Mouse (Mus musculus) cerebral cortex, adult 2 months (tissue): ENCODE measurements around the gene Hdac10.

Source experiments
- WGBS: fragments of 180-500 bp; shearing (Covaris S2); methylation state at CpG from one replicate; pipeline ENCODE4 v1.1.7; 2018; 5-methylcytosine and 5-hydroxymethylcytosine counted together

Gene Hdac10

DNA sequence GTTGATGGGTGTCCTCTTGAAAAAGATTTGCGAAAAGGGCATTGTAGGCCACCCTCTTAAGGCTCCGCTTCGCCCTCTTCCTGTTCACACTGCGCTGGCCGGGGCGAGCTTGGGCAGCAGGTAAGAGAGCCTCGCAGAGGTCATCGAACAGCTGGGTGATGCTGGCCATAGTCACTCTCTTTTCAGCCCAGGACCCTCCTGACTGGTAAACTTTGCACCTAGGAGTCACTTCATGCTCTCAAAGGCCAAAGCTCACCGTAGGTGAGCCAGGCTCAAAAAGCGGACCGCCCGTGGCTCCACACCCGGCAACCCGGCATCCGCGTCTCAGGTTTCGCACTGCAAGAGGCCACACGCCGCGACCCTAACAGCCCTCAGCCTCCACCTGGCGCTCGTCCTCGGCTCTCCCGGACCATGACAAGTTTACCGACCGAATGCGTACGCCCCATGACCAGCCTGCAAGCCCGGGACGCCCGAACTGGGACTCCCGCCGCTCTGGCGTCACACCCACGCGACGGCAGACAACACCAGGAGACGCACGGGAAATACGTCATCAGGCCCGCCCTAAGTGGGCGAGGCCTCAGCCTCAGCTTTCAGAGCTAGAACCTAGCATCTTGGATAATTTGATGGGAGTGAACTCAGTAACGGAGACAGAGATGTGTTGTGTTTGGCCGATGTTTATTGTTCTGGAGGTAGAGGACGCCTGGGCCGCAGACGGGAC lies 5.7 kb downstream of the Hdac10 start, which contains the start of gene Tubgcp6:
Gene Tubgcp6 (minus strand): TSS at position 464 of the 718 bp plus-strand sequence.
- WGBS, result under 1% methylated on average over 47 of the region's 47 CpGs

DNA sequence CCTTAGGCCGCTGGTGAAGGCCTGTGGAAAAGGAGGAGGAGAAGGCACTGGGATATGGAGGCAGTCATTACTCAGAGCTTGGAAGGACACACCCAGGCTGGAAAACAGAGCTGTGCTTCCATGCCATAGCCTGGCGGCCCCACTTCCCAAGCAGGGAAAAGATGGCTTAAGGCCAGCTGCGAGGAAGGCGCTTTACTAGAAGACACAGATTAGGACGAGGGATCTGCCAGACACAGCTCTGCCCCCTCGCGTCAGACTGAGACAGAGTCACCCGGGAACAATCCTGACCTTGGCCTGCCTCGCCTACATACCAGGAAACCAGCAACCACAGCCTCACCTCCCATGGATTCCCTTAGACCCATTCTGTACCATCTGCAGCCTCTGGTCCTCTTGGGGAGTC lies 18.4 kb downstream of the Hdac10 start:
- 58% methylated on average over 9 of the region's 9 CpGs for WGBS

DNA sequence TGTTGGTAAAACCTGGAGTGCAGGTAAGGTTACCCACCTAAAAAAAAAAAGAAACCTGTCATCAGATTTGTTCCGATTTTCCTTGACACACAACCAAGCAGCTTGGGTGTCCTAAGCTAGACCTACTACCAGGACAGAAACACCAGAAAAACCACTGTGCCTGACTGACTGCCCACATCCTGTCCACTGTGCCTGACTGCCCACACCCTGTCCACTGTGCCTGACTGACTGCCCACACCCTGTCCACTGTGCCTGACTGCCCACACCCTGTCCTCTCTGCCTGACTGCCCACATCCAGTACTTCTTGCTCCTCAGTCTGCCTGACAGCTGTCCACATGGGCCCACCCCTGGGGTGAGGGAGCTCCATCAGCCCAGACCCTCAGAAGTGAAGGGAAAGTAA lies 21.5 kb downstream of the Hdac10 start:
- WGBS, result 82% methylated on average over 1 of the region's 1 CpGs

DNA sequence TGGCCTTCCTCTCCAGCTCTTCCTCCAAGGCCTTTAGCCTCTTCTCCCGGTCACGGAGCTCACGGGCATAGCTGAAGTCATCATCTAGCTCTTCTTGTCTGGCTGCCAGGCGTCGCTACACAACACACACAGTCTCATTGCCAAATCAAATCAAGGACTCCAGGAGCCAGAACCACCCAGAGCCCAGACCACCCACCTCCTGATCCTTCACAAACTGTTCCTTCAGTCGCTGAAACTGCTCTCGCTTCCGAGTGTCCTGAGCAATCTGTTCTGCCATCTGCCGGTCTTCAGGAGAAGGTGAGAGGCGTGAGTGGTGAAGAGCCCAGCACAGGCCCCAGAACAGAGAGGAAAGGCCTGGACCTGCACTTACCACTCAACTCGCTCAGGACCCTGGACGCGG lies 22.4 kb downstream of the Hdac10 start:
- WGBS, result 55% methylated on average over 13 of the region's 13 CpGs

DNA sequence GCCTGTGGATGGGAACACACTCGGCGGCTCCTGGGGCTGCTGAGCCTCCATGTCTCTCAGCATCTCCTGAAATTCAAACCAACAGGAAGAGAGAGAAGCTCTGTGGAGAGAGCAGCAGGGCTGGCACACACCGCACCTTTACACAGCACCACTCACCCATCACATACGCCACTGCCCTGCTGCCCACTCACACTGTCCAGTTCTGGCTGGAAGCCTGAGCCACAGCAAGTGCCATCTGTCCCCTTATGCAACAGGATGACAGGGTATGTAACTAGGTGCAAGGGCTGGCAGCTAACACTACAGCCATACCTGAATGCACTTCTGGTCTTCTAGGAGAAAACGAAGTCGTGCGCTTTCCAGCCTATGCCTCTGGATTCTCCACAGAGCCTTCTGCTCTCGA lies 24.1 kb downstream of the Hdac10 start:
- 67% methylated on average over 8 of the region's 8 CpGs for WGBS

DNA sequence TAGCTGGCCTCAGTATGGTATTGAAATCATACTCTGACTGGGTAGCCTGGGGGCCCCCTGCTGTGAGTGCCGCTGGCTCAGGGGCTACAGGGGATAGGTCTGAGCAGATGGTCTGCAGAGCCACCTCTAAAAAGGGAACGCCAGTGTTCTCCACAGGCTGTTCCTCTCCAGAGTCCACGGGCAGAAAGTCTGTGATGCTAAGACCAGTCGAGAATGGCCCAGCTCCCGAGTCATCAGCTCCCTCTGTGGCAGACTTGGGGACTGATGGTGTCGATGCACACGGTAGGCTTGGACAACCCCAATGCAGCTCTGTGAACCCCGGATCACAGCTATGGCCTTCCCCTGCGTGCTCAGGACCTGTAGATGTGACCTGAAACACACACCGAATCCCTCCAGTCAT lies 24.6 kb downstream of the Hdac10 start:
- 71% methylated on average over 10 of the region's 10 CpGs for WGBS

DNA sequence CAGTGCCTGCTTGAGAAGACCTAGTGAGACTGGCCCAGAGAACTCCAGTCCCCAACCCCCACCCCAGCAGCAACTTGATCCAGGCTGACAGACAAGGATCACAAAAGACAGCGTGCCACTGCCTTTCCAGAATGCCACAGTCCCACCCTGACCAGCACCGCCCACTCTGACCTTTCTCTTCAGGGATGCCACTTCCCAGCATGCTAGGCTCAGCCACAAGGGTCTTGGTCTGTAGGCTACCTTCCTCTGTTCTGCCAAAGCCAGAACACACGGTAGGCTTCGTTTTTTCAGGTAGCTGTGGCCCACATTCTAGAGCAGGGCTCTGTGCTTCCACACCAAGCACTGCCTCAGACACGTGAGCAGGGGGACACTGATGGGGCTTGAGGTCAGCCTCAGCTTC lies 25.9 kb downstream of the Hdac10 start:
- 74% methylated on average over 5 of the region's 5 CpGs for WGBS

DNA sequence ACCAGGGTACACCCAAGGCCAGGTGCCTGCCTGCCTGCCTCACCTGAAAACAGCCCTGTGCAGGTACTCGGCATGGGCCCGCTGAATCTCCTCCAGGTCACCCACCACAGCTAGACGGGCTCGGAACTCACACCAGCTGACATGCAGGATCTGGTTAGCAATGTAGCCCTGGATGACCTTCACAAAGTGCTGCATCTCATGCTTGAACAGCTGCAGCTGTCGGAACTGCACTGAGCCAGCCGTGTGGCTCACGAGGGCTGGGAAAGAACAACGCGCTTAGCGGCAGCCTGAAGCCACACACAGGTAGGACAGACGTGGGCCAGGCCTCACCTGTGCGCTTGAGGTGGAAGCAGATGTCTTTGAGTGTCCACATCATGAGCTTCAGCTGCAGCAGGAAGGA lies 27.7 kb downstream of the Hdac10 start:
- WGBS, result 74% methylated on average over 12 of the region's 12 CpGs

DNA sequence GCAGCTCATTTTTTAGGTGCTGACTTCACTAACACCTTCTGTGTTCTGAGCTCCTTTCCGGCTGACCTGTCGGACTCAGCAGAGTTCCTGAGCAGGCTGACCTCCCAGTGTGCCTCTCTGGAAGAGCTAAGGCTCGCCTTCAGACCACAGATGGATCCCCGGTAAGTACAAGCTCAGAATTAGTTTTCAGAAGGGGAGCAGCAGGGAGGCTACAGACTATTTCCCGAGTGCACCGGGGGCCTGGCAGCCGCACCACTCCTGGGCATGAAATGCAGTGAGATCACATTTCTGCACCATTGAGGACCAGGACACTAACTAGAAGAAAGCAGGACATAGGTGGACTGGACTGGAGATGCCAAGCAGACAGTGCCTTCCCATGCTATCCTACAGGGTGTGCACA lies 29.9 kb downstream of the Hdac10 start:
- 78% methylated on average over 7 of the region's 7 CpGs for WGBS

DNA sequence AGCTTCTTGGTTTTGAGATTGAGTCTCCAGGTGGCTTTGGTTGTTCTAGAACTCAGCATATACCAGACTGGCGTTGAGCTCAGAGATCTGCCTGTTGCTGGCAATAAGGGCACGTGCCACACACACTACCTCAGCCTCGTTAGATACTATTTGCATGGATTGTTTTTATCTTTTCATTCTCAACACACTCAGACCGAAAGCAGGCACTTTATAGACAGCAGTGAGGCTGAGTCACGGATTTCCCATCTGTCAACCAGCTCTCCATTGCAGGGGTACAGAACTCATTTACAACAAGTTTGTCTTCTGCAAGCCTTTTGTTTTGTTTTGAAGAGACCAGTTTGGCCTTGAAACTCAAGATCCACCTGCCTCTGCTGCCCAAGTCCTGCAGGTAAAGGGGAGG lies 31.1 kb downstream of the Hdac10 start:
- 48% methylated on average over 5 of the region's 5 CpGs for WGBS

DNA sequence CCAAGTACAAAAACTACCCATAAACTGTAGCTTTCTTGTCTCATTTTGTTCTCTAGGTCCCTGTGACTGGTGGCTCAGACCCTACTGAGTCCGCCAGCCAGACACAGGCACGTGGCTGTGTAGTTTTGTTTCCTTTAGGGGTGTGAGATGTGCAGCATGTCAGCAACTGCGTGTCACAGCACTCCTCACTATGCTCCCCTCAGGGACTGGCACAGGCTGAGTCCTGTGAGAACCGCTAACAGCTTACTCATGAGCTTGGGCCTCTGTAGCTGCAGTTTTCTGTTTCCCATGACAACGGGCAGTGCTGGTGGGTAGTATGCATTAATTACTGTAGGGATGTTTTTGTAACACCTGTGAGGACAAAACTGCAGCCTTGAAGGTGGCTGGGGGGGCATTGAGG lies 36.3 kb downstream of the Hdac10 start:
- 48% methylated on average over 5 of the region's 5 CpGs for WGBS

DNA sequence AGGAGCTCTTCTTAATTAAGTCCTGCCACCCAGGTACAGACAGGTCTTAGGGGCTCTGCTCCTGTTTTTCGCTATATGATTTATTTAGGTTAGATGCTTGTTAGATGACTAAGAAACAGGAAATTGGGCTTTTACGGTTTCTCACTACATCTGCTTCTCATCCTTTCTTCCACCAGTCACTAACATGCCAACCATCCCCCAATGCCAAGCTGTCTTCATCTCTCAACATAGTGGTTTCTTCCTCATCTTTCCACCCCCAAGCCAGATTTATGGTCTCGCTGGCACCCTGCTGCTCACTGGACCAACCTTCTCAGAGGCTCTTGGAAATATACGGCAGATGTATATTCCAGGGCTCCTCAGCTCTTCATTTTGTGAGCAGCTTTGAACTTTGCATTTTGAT lies 37.8 kb downstream of the Hdac10 start:
- 65% methylated on average over 4 of the region's 4 CpGs for WGBS

DNA sequence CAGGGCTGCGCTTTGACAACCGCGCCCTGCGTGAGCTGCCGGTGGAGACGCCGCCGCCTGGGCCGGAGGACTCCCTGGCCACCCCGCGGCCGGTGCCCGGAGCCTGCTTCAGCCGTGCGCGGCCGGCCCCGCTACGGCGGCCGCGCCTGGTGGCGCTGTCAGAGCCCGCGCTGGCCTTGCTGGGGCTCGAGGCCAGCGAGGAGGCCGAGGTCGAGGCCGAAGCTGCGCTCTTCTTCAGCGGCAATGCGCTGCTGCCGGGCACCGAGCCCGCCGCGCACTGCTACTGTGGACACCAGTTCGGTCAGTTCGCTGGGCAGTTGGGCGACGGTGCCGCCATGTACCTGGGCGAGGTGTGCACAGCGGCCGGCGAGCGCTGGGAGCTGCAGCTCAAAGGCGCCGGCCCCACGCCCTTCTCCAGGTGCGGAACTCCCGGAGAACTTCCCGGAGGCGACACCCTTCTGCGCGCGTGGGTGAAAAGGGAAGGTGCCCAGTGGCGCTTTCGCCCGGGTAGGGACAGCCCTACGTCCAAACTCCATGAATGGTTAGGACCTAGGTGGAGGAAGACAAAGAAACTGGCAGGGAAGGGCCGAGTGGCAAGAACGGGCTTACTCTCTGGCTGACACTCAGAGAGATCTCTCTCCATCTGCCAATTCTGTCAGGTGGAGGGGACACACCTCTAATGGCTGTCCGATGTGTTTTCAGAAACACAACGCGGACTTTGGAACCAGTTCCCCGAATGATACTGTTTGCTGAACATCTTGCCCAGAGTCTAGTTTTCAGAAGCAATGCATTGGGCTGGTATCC lies 39.0 kb downstream of the Hdac10 start:
- 1% methylated on average over 68 of the region's 68 CpGs for WGBS

DNA sequence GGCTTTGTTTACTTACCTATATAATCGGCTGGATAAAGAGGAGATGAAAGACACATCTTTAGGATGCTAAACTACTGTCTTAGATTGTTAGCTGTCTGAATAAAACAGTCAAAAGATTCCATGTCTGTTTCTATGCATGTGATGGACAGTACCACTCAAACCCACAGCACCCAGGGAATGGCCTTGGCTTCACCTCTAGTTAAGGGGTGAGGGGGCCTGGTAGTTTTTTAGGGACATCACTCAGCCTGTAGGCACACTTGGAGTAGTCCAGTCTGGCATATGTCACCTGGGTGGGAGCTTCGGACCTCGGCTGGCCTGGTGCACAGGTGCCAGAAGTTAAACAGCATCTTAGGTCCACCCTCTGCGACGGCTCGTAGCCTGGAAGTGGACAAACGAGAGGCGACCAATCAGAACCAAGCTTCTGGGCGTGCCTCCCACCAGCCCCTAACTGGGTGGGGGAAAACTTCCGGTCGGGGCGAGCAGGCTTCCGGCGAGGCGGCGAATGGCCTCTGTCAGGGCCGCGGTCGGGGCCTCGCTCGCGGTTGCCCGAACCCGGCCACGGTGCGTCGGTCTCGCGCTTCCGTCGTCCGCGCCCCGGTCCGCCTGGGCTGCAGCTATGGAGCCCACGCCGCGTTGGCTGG lies 39.8 kb downstream of the Hdac10 start, which contains the start of gene Selenoo:
Gene Selenoo (plus strand): TSS at position 478 of the 641 bp plus-strand sequence.
- 1% methylated on average over 38 of the region's 38 CpGs for WGBS

DNA sequence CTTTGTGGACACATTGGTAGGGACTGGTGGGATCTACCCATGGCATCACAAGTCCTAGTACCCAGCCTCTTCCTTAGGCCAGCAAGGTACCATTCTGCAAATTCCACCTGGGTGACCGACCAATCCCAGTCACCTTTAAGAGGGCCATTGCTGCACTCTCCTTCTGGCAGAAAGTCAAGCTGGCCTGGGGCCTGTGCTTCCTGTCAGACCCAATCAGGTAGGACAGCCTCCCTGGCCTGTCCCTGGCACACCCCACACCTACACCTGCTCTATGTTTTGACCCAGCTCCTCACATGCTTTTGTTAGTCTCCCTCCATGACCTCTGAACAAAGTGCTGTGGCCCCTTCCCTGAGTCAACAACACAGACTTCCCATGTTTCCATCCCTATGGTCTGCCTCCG lies 43.7 kb downstream of the Hdac10 start:
- 91% methylated on average over 2 of the region's 2 CpGs for WGBS

DNA sequence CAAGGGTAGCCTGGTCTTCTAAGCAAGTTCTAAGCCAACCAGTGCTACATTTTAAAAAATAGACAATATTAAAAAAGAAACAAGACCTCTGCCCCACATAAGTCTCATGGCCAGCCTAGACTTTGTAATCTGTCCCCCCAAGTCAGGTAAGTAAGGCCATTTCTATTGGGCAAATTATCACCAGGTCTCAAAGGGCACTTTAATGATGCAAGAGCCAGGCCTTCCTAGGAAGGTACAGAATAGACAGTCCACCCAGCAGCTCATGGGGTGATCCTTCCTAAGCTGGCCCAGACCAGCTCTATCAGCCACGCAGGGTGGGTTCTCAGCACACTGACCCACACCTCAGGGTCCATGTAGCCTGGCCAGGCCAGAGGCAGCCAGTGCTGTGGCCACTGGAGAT lies 44.6 kb downstream of the Hdac10 start:
- WGBS, result 96% methylated on average over 1 of the region's 1 CpGs

DNA sequence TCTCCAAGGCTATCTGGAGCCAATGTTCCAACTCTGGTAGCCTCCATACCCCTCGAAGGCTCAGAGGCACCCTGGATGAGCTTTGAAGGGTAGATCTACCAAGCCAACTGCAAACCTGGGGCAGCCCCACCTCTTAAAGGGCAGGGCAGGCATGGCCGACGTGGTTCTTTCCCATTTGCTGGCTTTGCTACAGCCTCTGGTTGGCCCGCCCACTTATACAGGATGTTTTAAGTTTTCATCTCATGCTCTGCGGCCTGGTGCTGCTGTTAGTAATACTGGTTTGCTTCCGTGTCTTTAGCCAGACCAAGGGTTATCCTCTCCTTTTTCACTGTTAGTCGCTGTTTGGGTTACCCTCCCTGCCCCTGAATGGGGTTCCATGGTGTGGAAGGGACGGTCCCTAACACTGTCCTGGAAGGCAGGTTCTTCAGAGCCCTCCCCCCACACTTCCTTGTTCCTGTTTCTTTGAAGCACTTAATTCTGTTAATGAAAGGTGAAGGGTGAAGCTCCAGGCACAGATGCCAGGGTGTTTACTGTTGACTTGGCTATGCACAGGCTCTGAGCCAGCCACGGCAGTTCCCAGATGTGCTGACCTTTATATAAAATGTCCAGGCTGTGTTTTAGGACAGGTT lies 50.2 kb downstream of the Hdac10 start:
- 62% methylated on average over 9 of the region's 9 CpGs for WGBS

DNA sequence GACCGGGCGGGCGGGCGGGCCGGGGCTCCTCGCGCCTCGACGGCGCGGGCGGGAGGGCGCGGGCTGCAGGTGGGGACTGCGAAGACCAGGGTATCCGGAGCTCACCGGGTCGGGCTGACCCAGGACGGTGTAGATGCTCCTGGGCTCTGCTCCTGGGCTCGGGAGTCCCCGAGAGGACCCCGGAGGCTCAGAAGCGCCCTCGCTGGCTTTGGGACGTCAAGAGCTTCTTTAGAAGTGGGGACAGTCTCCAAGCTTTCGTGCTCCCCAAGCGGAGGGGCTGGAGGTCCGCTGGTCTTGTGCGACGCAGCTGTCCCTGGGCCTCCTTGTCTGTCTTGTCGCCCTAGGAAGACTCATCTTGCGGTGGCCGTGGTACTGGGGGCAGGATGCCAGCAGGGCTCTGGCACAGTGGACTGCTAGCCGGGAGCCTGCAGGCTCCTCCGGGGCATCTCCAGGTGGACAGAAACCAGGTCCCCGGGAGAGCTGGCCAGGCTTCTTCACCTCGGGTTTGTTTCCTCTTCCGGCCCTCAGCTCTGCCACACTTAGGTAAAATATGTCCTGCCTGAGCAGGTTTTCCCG lies 52.3 kb downstream of the Hdac10 start:
- WGBS, result 1% methylated on average over 35 of the region's 39 CpGs

DNA sequence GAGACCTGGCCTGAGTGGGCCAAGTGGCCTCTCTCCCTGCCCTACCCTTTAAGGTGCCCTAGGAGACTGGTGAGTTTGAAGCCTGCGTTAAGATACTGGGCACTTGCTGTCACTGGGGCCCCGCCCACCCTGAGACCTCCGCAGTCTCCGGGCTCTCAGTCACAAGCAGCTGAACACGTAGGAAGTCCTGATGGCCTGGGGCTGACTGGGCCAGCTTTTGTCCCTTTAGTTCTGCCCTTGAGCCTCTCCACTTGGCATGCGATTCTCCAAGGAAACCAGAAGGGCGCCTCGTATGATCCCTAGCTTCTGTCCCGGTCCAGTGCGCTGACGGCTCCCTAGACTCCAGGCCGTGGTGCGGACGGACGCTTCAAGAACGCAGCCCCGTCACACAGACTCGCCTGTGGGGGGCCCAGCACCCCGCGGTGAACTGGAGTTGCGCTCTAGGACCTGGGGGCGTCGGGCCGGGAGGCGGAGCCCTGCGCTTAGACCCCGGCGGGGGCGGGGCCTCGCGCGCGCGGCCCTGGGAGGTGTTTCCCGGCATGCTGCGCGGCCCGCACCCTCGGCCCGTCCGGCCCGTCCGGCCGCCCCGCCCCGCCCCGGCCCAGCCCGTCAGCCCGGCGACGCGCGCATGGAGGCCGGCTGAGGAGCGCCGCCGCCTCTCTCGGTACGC lies 52.9 kb downstream of the Hdac10 start:
- WGBS, result under 1% methylated on average over 58 of the region's 59 CpGs

DNA sequence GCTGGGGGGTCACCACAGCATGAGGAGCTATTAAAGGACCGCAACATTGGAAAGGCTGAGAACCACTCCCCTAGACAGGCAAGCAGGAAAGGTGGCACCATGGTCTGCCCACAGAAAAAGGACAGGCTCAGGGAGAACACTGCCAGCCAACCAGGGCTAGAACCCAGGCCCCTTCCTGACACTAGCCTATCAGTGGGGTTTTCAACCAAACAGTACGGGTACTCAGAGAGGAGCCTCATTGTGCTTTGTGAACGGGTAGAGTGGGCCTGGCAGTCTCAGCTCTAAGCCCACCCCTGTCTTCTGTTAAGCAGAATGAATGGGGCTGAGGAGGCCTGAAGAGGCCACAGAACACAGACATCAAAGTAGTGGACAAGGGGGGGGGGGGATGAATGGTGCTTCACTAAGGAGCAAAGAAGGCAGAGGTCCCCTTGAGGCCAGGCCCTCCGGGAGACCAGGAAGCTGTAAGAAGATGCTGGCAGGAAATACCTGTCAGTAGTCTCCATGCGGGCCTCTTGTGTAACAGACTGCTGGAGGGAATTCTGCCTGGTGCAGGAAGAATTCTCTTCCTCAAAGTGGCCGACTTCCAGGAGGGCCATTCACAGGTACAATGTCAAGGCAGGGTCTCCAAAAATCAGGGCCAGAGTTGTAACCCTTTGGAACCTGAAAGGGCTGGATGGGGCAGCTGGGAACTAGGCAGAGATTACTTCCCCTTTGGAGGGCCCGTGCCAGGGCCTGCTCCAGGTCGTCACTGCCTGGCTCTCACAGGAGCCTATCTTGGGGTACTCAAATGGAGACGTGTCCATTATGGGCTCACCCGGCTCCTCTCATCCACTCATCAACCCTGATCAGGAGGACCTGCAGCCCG lies 53.7 kb downstream of the Hdac10 start, which contains the start of gene Trabd:
Gene Trabd (plus strand): TSS at position 512 of the 865 bp plus-strand sequence.
- 23% methylated on average over 11 of the region's 11 CpGs for WGBS
